Mouse (Mus musculus) stomach, embryonic 16.5 days (tissue): ENCODE measurements around the gene Mylk. TPM values are rescaled to one million over a fixed set of nuclear protein-coding genes. Genes with fewer than 3 reads are reported as not detected.

Experiments
- ATAC-seq: fragments of 200-750 bp; cut with Nextera tagmentation; 2 replicates; pipeline ENCODE4 v1.8.0; 2017; ENCODE audit warnings: moderate number of reproducible peaks, moderate TSS enrichment; ENCODE audit not compliant: insufficient read depth, low FRiP score
- H3K27ac ChIP-seq: fragments of 300-500 bp; sonication (generic); 2 replicates; pipeline ENCODE4 v1.5.1; 2014; ENCODE audit warnings: low read length
- H3K27me3 ChIP-seq: fragments of 300-500 bp; sonication (generic); 2 replicates; pipeline ENCODE4 v1.6.1; 2014; ENCODE audit warnings: low read length, control low read depth, mixed read lengths; ENCODE audit not compliant: control insufficient read depth, insufficient read depth
- H3K36me3 ChIP-seq: fragments of 300-500 bp; sonication (generic); 2 replicates; pipeline ENCODE4 v1.6.1; 2014; ENCODE audit warnings: low read length; ENCODE audit not compliant: control insufficient read depth, insufficient read depth
- H3K4me1 ChIP-seq: fragments of 300-500 bp; sonication (generic); 2 replicates; pipeline ENCODE4 v1.6.1; 2014; ENCODE audit warnings: low read length, control low read depth, mixed read lengths; ENCODE audit not compliant: control insufficient read depth, insufficient read depth
- H3K4me2 ChIP-seq: fragments of 300-500 bp; sonication (generic); 2 replicates; pipeline ENCODE4 v1.6.1; 2014; ENCODE audit warnings: low read depth, low read length, mixed read lengths
- H3K4me3 ChIP-seq: fragments of 300-500 bp; sonication (generic); replicated peaks from 2 replicates; pipeline ENCODE4 v1.5.1; 2014; ENCODE audit warnings: mild to moderate bottlenecking, low read length
- H3K9ac ChIP-seq: fragments of 300-500 bp; sonication (generic); 2 replicates; pipeline ENCODE4 v1.6.1; 2014; ENCODE audit warnings: low read length
- H3K9me3 ChIP-seq: fragments of 300-500 bp; sonication (generic); replicated peaks from 2 replicates; pipeline ENCODE4 v1.6.1; 2016; ENCODE audit warnings: low read length, control low read depth; ENCODE audit not compliant: control insufficient read depth
- WGBS: fragments of 180-500 bp; shearing (Covaris S2); extraction: QIAGEN DNeasy Blood & Tissue Kit; methylation state at CpG from one replicate; pipeline ENCODE4 v1.1.7; 2014; 5-methylcytosine and 5-hydroxymethylcytosine counted together
- polyA plus RNA-seq: library from polyadenylated mRNA; unstranded; fragments of >200 nt; fragmentation: Nextera tagmentation; extraction: Ambion mirVana; gene quantifications from 2 replicates; pipeline ENCODE4 v1.2.1, GENCODE M21; 2015

Mylk gene
- polyA plus RNA-seq, 1 experiment from 2014 or later, result 371 TPM

GRCm38 (mm10) chr16:34880815-34881214 lies 135.8 kb downstream of the Mylk start:
- ATAC-seq, result peak; percentile 25; the same call in 1 of the 2 replicates
- no peak overlapping the region for H3K4me3 ChIP-seq
- H3K9me3 ChIP-seq, result no peaks in the 10 kb centered on the region
- no peak overlapping the region for H3K4me2 ChIP-seq
- no peaks in the 10 kb centered on the region for H3K36me3 ChIP-seq
- 38% methylated on average over 4 of the region's 4 CpGs for WGBS
- peaks cover 11% of the 10 kb centered on the region for H3K4me1 ChIP-seq
- no peaks in the 10 kb centered on the region for H3K27me3 ChIP-seq
- H3K9ac ChIP-seq, result no peak overlapping the region
- H3K27ac ChIP-seq, result 0 out of 2 replicates have a peak overlapping the region, but pooled peaks have one; percentile 24

GRCm38 (mm10) chr16:34887037-34887436 lies 142.0 kb downstream of the Mylk start:
- no peak for ATAC-seq
- H3K27ac ChIP-seq, result no peak overlapping the region
- no peaks in the 10 kb centered on the region for H3K4me1 ChIP-seq
- no peak overlapping the region for H3K9ac ChIP-seq
- no peak overlapping the region for H3K4me3 ChIP-seq
- no peaks in the 10 kb centered on the region for H3K27me3 ChIP-seq
- H3K4me2 ChIP-seq, result no peak overlapping the region
- H3K36me3 ChIP-seq, result no peaks in the 10 kb centered on the region
- WGBS, result 89% methylated on average over 1 of the region's 1 CpGs
- H3K9me3 ChIP-seq, result no peaks in the 10 kb centered on the region

GRCm38 (mm10) chr16:34894016-34894415 lies 149.0 kb downstream of the Mylk start:
- Histone ChIP-seq H3K36me3 (no peaks in the 10 kb centered on the region), H3K27me3 (no peaks in the 10 kb centered on the region), H3K4me1 (peaks cover under 1% of the 10 kb centered on the region), H3K27ac (no peak overlapping the region), H3K9me3 (no peaks in the 10 kb centered on the region), H3K4me3 (no peak overlapping the region), H3K4me2 (no peak overlapping the region), H3K9ac (no peak overlapping the region)
- ATAC-seq, result no peak
- 90% methylated on average over 3 of the region's 3 CpGs for WGBS

- no peak overlapping the region for H3K9ac ChIP-seq
- no peak for ATAC-seq
- no peak overlapping the region for H3K4me2 ChIP-seq
- H3K27me3 ChIP-seq, result no peaks in the 10 kb centered on the region
- no peak overlapping the region for H3K4me3 ChIP-seq
- H3K4me1 ChIP-seq, result peaks cover 16% of the 10 kb centered on the region
- no peaks in the 10 kb centered on the region for H3K9me3 ChIP-seq
- 83% methylated on average over 10 of the region's 10 CpGs for WGBS
- H3K36me3 ChIP-seq, result no peaks in the 10 kb centered on the region
- no peak overlapping the region for H3K27ac ChIP-seq
Measured at GRCm38 (mm10) chr16:34895916-34896315, 150.9 kb downstream of the Mylk start.

- Histone ChIP-seq H3K4me1 (peaks cover 22% of the 10 kb centered on the region), H3K27ac (no peak overlapping the region), H3K27me3 (0 out of 2 replicates have a peak, but pooled peaks cover 2% of the 10 kb centered on the region), H3K4me3 (no peak overlapping the region), H3K4me2 (no peak overlapping the region), H3K9me3 (no peaks in the 10 kb centered on the region), H3K36me3 (no peaks in the 10 kb centered on the region), H3K9ac (no peak overlapping the region)
- no peak for ATAC-seq
- WGBS, result 75% methylated on average over 3 of the region's 3 CpGs
Measured at GRCm38 (mm10) chr16:34896996-34897395, 152.0 kb downstream of the Mylk start.

- H3K27ac ChIP-seq, result no peak overlapping the region
- 72% methylated on average over 7 of the region's 7 CpGs for WGBS
- H3K4me1 ChIP-seq, result peaks cover 28% of the 10 kb centered on the region
- no peaks in the 10 kb centered on the region for H3K9me3 ChIP-seq
- no peak overlapping the region for H3K4me2 ChIP-seq
- H3K4me3 ChIP-seq, result no peak overlapping the region
- H3K36me3 ChIP-seq, result no peaks in the 10 kb centered on the region
- H3K27me3 ChIP-seq, result 0 out of 2 replicates have a peak, but pooled peaks cover 3% of the 10 kb centered on the region
- H3K9ac ChIP-seq, result no peak overlapping the region
- ATAC-seq, result no peak
Measured at GRCm38 (mm10) chr16:34898057-34898789, 153.2 kb downstream of the Mylk start.

GRCm38 (mm10) chr16:34899071-34899808 lies 154.2 kb downstream of the Mylk start:
- Histone ChIP-seq H3K4me3 (no peak overlapping the region), H3K27ac (peak overlapping the region; percentile 69), H3K4me1 (peaks cover 28% of the 10 kb centered on the region), H3K27me3 (0 out of 2 replicates have a peak, but pooled peaks cover 3% of the 10 kb centered on the region), H3K9me3 (no peaks in the 10 kb centered on the region), H3K4me2 (no peak overlapping the region), H3K9ac (no peak overlapping the region), H3K36me3 (no peaks in the 10 kb centered on the region)
- peak; percentile 70 for ATAC-seq
- WGBS, result 49% methylated on average over 11 of the region's 11 CpGs

- H3K4me2 ChIP-seq, result no peak overlapping the region
- H3K27me3 ChIP-seq, result 0 out of 2 replicates have a peak, but pooled peaks cover 3% of the 10 kb centered on the region
- no peak overlapping the region for H3K4me3 ChIP-seq
- WGBS, result 47% methylated on average over 5 of the region's 5 CpGs
- peak overlapping the region; percentile 69 for H3K27ac ChIP-seq
- no peak overlapping the region for H3K9ac ChIP-seq
- H3K9me3 ChIP-seq, result no peaks in the 10 kb centered on the region
- peaks cover 28% of the 10 kb centered on the region for H3K4me1 ChIP-seq
- H3K36me3 ChIP-seq, result no peaks in the 10 kb centered on the region
- ATAC-seq, result no peak
Measured at GRCm38 (mm10) chr16:34899997-34900396, 155.0 kb downstream of the Mylk start.

- Histone ChIP-seq H3K36me3 (no peaks in the 10 kb centered on the region), H3K9me3 (no peaks in the 10 kb centered on the region), H3K27ac (peak overlapping the region; percentile 83), H3K9ac (peak overlapping the region; percentile 43; the same call in 1 of the 2 replicates), H3K27me3 (0 out of 2 replicates have a peak, but pooled peaks cover 3% of the 10 kb centered on the region), H3K4me3 (no peak overlapping the region), H3K4me2 (no peak overlapping the region), H3K4me1 (peaks cover 28% of the 10 kb centered on the region)
- 85% methylated on average over 5 of the region's 5 CpGs for WGBS
- ATAC-seq, result no peak
Measured at GRCm38 (mm10) chr16:34900471-34900870, 155.5 kb downstream of the Mylk start.
